Mouse (Mus musculus) bone marrow macrophage, adult 2 months (primary cell): ENCODE data around the gene Hivep2.

Experiments used
- CTCF ChIP-seq: IDR thresholded peaks from 2 replicates; pipeline ENCODE4 v1.5.1; 2012; ENCODE audit warnings: low read depth, mild to moderate bottlenecking, low read length, moderate library complexity
- POLR2A ChIP-seq: IDR thresholded peaks from 2 replicates; pipeline ENCODE4 v1.6.1; 2012; ENCODE audit warnings: mild to moderate bottlenecking, low read depth, low read length, borderline replicate concordance

- TF ChIP-seq POLR2A = no peak
- TF ChIP-seq CTCF = no peak
These were observed 77.5 kb downstream of the Hivep2 start for GRCm38 (mm10) chr10:14043349-14043710.
